Mouse (Mus musculus): ENCODE measurements around the gene Olfr478. TPM values are rescaled to one million over a fixed set of nuclear protein-coding genes. Genes with fewer than 3 reads are reported as not detected.

Gene Olfr478
- polyA plus RNA-seq (2012; rRNA removed) = not detected in 2 replicates

DNA sequence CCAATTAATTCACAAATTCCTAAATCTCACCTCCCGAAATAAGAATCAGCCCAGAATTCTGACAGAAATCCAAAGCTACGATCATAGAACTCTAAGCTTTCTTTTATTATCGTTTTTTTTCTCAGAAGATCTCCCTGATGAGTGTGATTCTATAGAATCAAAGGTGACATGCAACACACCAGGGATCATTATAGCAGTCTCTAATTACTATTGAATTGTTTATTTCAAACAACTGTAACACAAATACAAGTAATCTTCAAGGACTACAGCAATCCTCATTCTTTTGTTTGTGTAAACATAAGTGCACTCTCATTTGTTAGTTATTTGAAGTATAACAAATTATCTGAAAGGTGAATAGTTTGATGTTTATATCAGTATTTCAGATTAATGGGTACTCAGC is at the start of gene Olfr478:
Olfr478 (minus strand) TSS at position 101 of the 400 bp plus-strand sequence.

DNA sequence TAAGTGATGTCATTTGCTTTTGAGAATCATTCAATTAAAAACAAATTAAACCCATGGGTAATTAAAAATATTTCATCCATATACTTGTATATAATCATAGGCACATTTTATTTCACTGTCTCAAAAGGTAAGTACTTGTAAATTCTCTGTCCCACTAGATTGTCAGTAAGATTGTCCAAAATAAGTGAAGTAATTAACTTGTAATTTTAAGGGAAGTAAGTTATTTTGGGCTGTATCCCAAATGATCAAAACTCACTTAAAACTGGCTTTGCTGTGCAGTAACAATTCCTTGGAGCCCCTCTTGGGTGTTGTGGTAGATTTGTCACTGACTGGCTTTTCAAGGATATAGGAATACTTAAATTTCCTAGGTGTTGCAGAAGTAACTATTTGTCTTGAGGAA is 45.8 kb upstream of the Olfr478 start, which contains the start of gene Olfr481:
Olfr481 (plus strand) TSS at position 301 of the 400 bp plus-strand sequence.

DNA sequence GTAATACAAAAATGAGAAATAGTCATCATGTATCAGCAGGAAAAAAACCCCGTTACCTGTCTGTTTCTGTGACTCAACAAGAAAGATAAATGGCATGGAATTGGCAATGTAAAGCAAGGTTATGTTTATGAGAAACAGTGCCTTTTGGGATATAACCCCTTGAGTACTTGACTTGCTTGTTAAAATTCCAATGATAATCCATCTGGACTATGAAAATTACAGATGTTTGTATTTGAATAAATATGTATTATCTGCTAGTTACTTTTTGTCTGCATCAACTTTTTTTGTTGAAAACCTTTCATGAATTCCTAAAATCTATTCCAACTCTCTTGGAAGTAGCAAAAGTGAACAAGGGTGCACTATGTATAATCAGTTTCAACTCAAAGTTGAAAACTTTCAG is 33.5 kb upstream of the Olfr478 start, which contains the start of gene Olfr480:
Olfr480 (minus strand) TSS at position 101 of the 400 bp plus-strand sequence.

DNA sequence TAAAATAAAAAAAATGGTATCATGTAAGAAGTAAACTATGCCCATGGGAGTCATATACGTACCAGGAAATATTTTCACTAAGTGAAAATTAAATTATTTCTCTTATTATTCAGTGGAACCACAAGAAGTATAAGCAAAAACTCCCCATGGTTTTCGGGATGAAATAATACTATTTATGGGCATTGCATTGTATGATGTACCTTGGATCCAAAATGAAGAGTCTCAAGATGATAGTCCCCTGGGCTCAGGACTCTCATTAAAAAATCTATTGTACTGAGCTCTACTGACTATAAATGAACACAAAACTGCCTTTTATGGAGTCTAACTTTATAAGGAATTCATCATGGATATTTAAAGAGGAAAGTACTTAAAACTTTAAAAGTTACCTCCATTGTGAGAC is 16.6 kb upstream of the Olfr478 start, which contains the start of gene Olfr479:
Olfr479 (plus strand) TSS at position 301 of the 400 bp plus-strand sequence.

DNA sequence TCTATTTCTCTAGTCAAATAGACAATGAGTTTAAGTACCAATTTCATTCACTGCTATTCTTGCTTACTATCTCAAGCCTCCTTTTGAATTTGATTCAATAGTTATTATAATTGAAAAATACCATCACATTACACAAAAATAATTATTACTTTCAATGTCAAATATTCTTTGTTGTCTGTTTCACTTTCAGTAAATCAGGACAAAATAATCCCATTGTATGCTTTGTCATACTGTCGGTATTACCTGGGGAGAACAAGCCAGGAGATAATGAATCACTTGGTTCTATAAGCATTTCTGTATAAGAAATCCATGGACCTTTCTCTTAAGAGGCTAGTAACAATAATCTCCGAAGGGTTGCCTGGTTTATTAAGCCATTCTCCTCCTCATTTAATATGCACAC is 47.4 kb downstream of the Olfr478 start, which contains the start of gene Olfr477:
Olfr477 (plus strand) TSS at position 301 of the 400 bp plus-strand sequence.

Other genes starting within 250 kb of the Olfr478 start
- gene Ovch2, start 232.8 kb downstream of the Olfr478 start, polyA plus RNA-seq (2012; rRNA removed) = not detected in 2 replicates
- gene Olfr467, start 221.7 kb downstream of the Olfr478 start, polyA plus RNA-seq (2012; rRNA removed) = not detected in 2 replicates
- not detected in 2 replicates for gene Olfr469, start 208.4 kb downstream of the Olfr478 start, polyA plus RNA-seq (2012; rRNA removed)
- gene Olfr470, start 186.5 kb downstream of the Olfr478 start, polyA plus RNA-seq (2012; rRNA removed) = not detected in 2 replicates
- gene Olfr472, start 136.1 kb downstream of the Olfr478 start, polyA plus RNA-seq (2012; rRNA removed) = not detected in 2 replicates
- gene Olfr473, start 103.5 kb downstream of the Olfr478 start, polyA plus RNA-seq (2012; rRNA removed) = not detected in 2 replicates
- not detected in 2 replicates for gene Olfr474, start 79.3 kb downstream of the Olfr478 start, polyA plus RNA-seq (2012; rRNA removed)
- gene Olfr476, start 69.2 kb downstream of the Olfr478 start, polyA plus RNA-seq (2012; rRNA removed) = not detected in 2 replicates
- gene Olfr477, start 47.3 kb downstream of the Olfr478 start, polyA plus RNA-seq (2012; rRNA removed) = not detected in 2 replicates
- not detected in 2 replicates for gene Olfr479, start 16.7 kb upstream of the Olfr478 start, polyA plus RNA-seq (2012; rRNA removed)
- gene Olfr480, start 33.4 kb upstream of the Olfr478 start, polyA plus RNA-seq (2012; rRNA removed) = not detected in 2 replicates
- gene Olfr481, start 45.9 kb upstream of the Olfr478 start, polyA plus RNA-seq (2012; rRNA removed) = not detected in 2 replicates
- gene Olfr482, start 63.6 kb upstream of the Olfr478 start, polyA plus RNA-seq (2012; rRNA removed) = not detected in 2 replicates
- not detected in 2 replicates for gene Olfr483, start 66.9 kb upstream of the Olfr478 start, polyA plus RNA-seq (2012; rRNA removed)
- gene Olfr484, start 93.5 kb upstream of the Olfr478 start, polyA plus RNA-seq (2012; rRNA removed) = not detected in 2 replicates
- not detected in 2 replicates for gene Olfr485, start 125.9 kb upstream of the Olfr478 start, polyA plus RNA-seq (2012; rRNA removed)
- gene Olfr486, start 138.8 kb upstream of the Olfr478 start, polyA plus RNA-seq (2012; rRNA removed) = not detected in 2 replicates
- gene Olfr487, start 180.6 kb upstream of the Olfr478 start, polyA plus RNA-seq (2012; rRNA removed) = not detected in 2 replicates
- not detected in 2 replicates for gene Olfr488, start 224.4 kb upstream of the Olfr478 start, polyA plus RNA-seq (2012; rRNA removed)